8 mouse cellular contexts compared by ENCODE assay signal in genomic region chr11:73023099-73023498, GRCm38 (mm10). TPM values are rescaled to one million over a fixed set of nuclear protein-coding genes. Genes with fewer than 3 reads are reported as not detected.
DNase-seq lines count a peak whose midpoint lies in the region; ATAC-seq lines count a peak whose summit lies in the region.

No protein-coding gene starts in this region.

- H3K4me3 ChIP-seq in embryonic facial prominence, embryonic 11.5 days (ENCODE audit: low read depth, low read length) = no peak overlapping the region
- H3K4me3 ChIP-seq in embryonic facial prominence, embryonic 10.5 days = no peak overlapping the region

- no peak overlapping the region; the same call in 1 of the 2 replicates for H3K9ac ChIP-seq in embryonic facial prominence, embryonic 11.5 days (replicated peaks; ENCODE audit: low read length)

- WGBS in embryonic facial prominence, embryonic 11.5 days = 49% methylated on average over 9 of the region's 9 CpGs
- WGBS in embryonic facial prominence, embryonic 10.5 days = 48% methylated on average over 9 of the region's 9 CpGs

- no peaks in the 10 kb centered on the region for H3K4me1 ChIP-seq in embryonic facial prominence, embryonic 11.5 days (ENCODE audit: control insufficient read depth, insufficient read depth, low read length)
- peaks cover 46% of the 10 kb centered on the region for H3K4me1 ChIP-seq in embryonic facial prominence, embryonic 10.5 days

- H3K4me2 ChIP-seq in embryonic facial prominence, embryonic 11.5 days (ENCODE audit: low read depth, low read length) = no peak overlapping the region

- ATAC-seq in embryonic facial prominence, embryonic 11.5 days (replicated peaks; ENCODE audit: insufficient number of reproducible peaks, low FRiP score, low TSS enrichment, low read depth) = no peak
- ATAC-seq in erythroblast, adult 5-6 weeks (replicated peaks; ENCODE audit: low FRiP score, poor library complexity, severe bottlenecking) = no peak
- no peak for ATAC-seq in megakaryocyte progenitor cell, adult 5-6 weeks (replicated peaks; ENCODE audit: poor library complexity)

- no peaks in the 10 kb centered on the region for H3K36me3 ChIP-seq in embryonic facial prominence, embryonic 11.5 days (replicated peaks; ENCODE audit: control insufficient read depth, insufficient read depth, low read depth, low read length)
- H3K36me3 ChIP-seq in embryonic facial prominence, embryonic 10.5 days (replicated peaks) = no peaks in the 10 kb centered on the region

- no peak overlapping the region for H3K27ac ChIP-seq in embryonic facial prominence, embryonic 11.5 days (replicated peaks; ENCODE audit: low read depth, low read length)
- H3K27ac ChIP-seq in embryonic facial prominence, embryonic 10.5 days (replicated peaks) = no peak overlapping the region

- H3K9me3 ChIP-seq in embryonic facial prominence, embryonic 11.5 days (replicated peaks; ENCODE audit: control insufficient read depth, low read length) = no peaks in the 10 kb centered on the region
- H3K9me3 ChIP-seq in embryonic facial prominence, embryonic 10.5 days = no peaks in the 10 kb centered on the region

- peak; percentile 25 for DNase-seq in embryonic facial prominence, embryonic 11.5 days (ENCODE audit: low spot score)
- no peak for DNase-seq in embryonic facial prominence, embryonic 10.5 days (ENCODE audit: low spot score)
- DNase-seq in brain, adult 2 months (ENCODE audit: low read depth, low spot score) = peak; percentile 97
- peak; percentile 81 for DNase-seq in gastrocnemius, postnatal 14 days
- DNase-seq in left cerebral cortex, postnatal 36 days (ENCODE audit: low spot score in 2 of 2) = peak; percentile 88 to 91
- no peak for DNase-seq in spleen, adult 18-20 months

- H3K27me3 ChIP-seq in embryonic facial prominence, embryonic 11.5 days (ENCODE audit: control insufficient read depth, insufficient read depth, low read length) = peaks cover 14% of the 10 kb centered on the region
- H3K27me3 ChIP-seq in embryonic facial prominence, embryonic 10.5 days (replicated peaks; ENCODE audit: low read depth, poor library complexity, severe bottlenecking) = peaks cover 56% of the 10 kb centered on the region

- intact Hi-C loops in gastrocnemius, postnatal 14 days (cut with DNase I; ENCODE audit: low total_unique reads) = no loop called here
- intact Hi-C loops in left cerebral cortex, postnatal 36 days (cut with DNase I) = no loop called here

RNA-seq across cellular contexts. Expression of gene Camkk1, which starts 4.3 kb away (rescaled TPM):
- polyA plus RNA-seq in embryonic facial prominence, embryonic 11.5 days (2014; fragmentation: Nextera tagmentation; extraction: Ambion mirVana) = 3.4 and 4.2 TPM in 2 replicates
- 5.6 and 6.9 TPM in 2 replicates for polyA plus RNA-seq in embryonic facial prominence, embryonic 10.5 days (2016; fragmentation: Nextera tagmentation; extraction: Ambion mirVana)
- 1 to 10 TPM; 1.1 to 1.8 TPM for total RNA-seq in gastrocnemius, postnatal 14 days (2021)
- total RNA-seq in left cerebral cortex, postnatal 36 days (2021) = 100 to 1,000 TPM; 102 to 106 TPM
- total RNA-seq in erythroblast, adult 5-6 weeks (2015; ENCODE audit: low replicate concordance) = not detected in 2 replicates
- total RNA-seq in erythroblast, adult 5-6 weeks (2017; ENCODE audit: low replicate concordance) = 0.77 TPM in 1 of 2 replicates, not detected in the other
- 0.35 and 0.59 TPM in 2 replicates for total RNA-seq in megakaryocyte progenitor cell, adult 5-6 weeks (2015)
- 1.2 and 1.4 TPM in 2 replicates for total RNA-seq in megakaryocyte progenitor cell, adult 5-6 weeks (2017)

RNA-seq across cellular contexts. Expression of gene P2rx1, which starts 24.2 kb away (rescaled TPM):
- 1.2 and 1.3 TPM in 2 replicates for polyA plus RNA-seq in embryonic facial prominence, embryonic 11.5 days (2014; fragmentation: Nextera tagmentation; extraction: Ambion mirVana)
- 0.79 and 1.0 TPM in 2 replicates for polyA plus RNA-seq in embryonic facial prominence, embryonic 10.5 days (2016; fragmentation: Nextera tagmentation; extraction: Ambion mirVana)
- total RNA-seq in gastrocnemius, postnatal 14 days (2021) = 1 to 10 TPM in 1 of 2 experiments, under 1 TPM in 1; 0.38 to 1.1 TPM
- under 1 TPM; 0.36 to 0.62 TPM for total RNA-seq in left cerebral cortex, postnatal 36 days (2021)
- 0.58 and 1.5 TPM in 2 replicates for total RNA-seq in erythroblast, adult 5-6 weeks (2015; ENCODE audit: low replicate concordance)
- 1.5 and 3.2 TPM in 2 replicates for total RNA-seq in erythroblast, adult 5-6 weeks (2017; ENCODE audit: low replicate concordance)
- 6.8 and 9.3 TPM in 2 replicates for total RNA-seq in megakaryocyte progenitor cell, adult 5-6 weeks (2015)
- 3.8 and 5.2 TPM in 2 replicates for total RNA-seq in megakaryocyte progenitor cell, adult 5-6 weeks (2017)

RNA-seq across cellular contexts. Expression of gene Ncbp3, which starts 24.5 kb away (rescaled TPM):
- 11.3 and 11.9 TPM in 2 replicates for polyA plus RNA-seq in embryonic facial prominence, embryonic 11.5 days (2014; fragmentation: Nextera tagmentation; extraction: Ambion mirVana)
- 13.7 and 13.8 TPM in 2 replicates for polyA plus RNA-seq in embryonic facial prominence, embryonic 10.5 days (2016; fragmentation: Nextera tagmentation; extraction: Ambion mirVana)
- total RNA-seq in gastrocnemius, postnatal 14 days (2021) = 1 to 10 TPM; 3.3 to 3.9 TPM
- 10 to 100 TPM in 1 of 2 experiments, 1 to 10 TPM in 1; 7.5 to 10.6 TPM for total RNA-seq in left cerebral cortex, postnatal 36 days (2021)
- total RNA-seq in erythroblast, adult 5-6 weeks (2015; ENCODE audit: low replicate concordance) = 3.7 and 5.0 TPM in 2 replicates
- 7.3 and 11.2 TPM in 2 replicates for total RNA-seq in erythroblast, adult 5-6 weeks (2017; ENCODE audit: low replicate concordance)
- 9.6 and 10.2 TPM in 2 replicates for total RNA-seq in megakaryocyte progenitor cell, adult 5-6 weeks (2015)
- total RNA-seq in megakaryocyte progenitor cell, adult 5-6 weeks (2017) = 12.7 and 15.1 TPM in 2 replicates

Comparison
In these comparisons a context has a peak if more than half of its experiments do, and no peak if none do; other contexts are left out.
1. DNase-seq: peak in embryonic facial prominence, embryonic 11.5 days (single experiment), brain, adult 2 months (single experiment), gastrocnemius, postnatal 14 days (single experiment) and left cerebral cortex, postnatal 36 days (2 of 2); none in embryonic facial prominence, embryonic 10.5 days (single experiment) and spleen, adult 18-20 months (0 of 2).
2. RNA of gene Camkk1, which starts 4.3 kb away (total RNA-seq): 102 to 106 TPM in left cerebral cortex, postnatal 36 days; 1.1 to 1.8 TPM in gastrocnemius, postnatal 14 days, 0.35 to 1.4 TPM in megakaryocyte progenitor cell, adult 5-6 weeks and 0.77 TPM in erythroblast, adult 5-6 weeks; every median in the first group is over 10 times any median in the second.